Mouse (Mus musculus) forebrain, postnatal 0 days (tissue): ENCODE results near the gene Pacsin2. TPM values are rescaled to one million over a fixed set of nuclear protein-coding genes. Genes with fewer than 3 reads are reported as not detected.

Experiments used
- ATAC-seq: fragments of 200-750 bp; cut with Nextera tagmentation; 2 replicates; pipeline ENCODE4 v1.8.0; 2017; ENCODE audit warnings: mild to moderate bottlenecking, moderate library complexity
- DNase-seq: peaks from one replicate; pipeline ENCODE4 v3.0.0-alpha.2; 2015
- H3K27ac ChIP-seq: fragments of 300-500 bp; sonication (generic); 2 replicates; pipeline ENCODE4 v1.5.1; 2014; ENCODE audit warnings: low read depth, mild to moderate bottlenecking, antibody characterized with exemption, low read length, moderate library complexity, mixed read lengths
- H3K27me3 ChIP-seq: fragments of 300-500 bp; sonication (generic); 2 replicates; pipeline ENCODE4 v1.6.1; 2014; ENCODE audit warnings: mild to moderate bottlenecking, low read length, mixed read lengths; ENCODE audit not compliant: insufficient read depth
- H3K36me3 ChIP-seq: fragments of 300-500 bp; sonication (generic); 2 replicates; pipeline ENCODE4 v1.6.1; 2014; ENCODE audit warnings: mild to moderate bottlenecking, moderate library complexity; ENCODE audit not compliant: insufficient read depth
- H3K4me1 ChIP-seq: fragments of 300-500 bp; sonication (generic); 2 replicates; pipeline ENCODE4 v1.6.1; 2014; ENCODE audit warnings: antibody characterized with exemption; ENCODE audit not compliant: insufficient read depth
- H3K4me2 ChIP-seq: fragments of 300-500 bp; sonication (generic); 2 replicates; pipeline ENCODE4 v1.6.1; 2014; ENCODE audit warnings: low read depth, mild to moderate bottlenecking, moderate library complexity
- H3K4me3 ChIP-seq: fragments of 300-500 bp; sonication (generic); 2 replicates; pipeline ENCODE4 v1.5.1; 2014; ENCODE audit warnings: low read depth, low read length, mixed read lengths
- H3K9ac ChIP-seq: fragments of 300-500 bp; sonication (generic); 2 replicates; pipeline ENCODE4 v1.6.1; 2014; ENCODE audit warnings: mild to moderate bottlenecking
- H3K9me3 ChIP-seq: fragments of 300-500 bp; sonication (generic); 2 replicates; pipeline ENCODE4 v1.6.1; 2016; ENCODE audit warnings: low read length
- CTCF ChIP-seq: sonication (generic); IDR thresholded peaks from 2 replicates; pipeline ENCODE4 v1.5.1; 2016; ENCODE audit warnings: antibody characterized with exemption, control low read depth, low read depth
- WGBS: fragments of 180-500 bp; shearing (Covaris S2); extraction: QIAGEN DNeasy Blood & Tissue Kit; methylation state at CpG from one replicate; pipeline ENCODE4 v1.1.7; 2014; 5-methylcytosine and 5-hydroxymethylcytosine counted together
- polyA plus RNA-seq: library from polyadenylated mRNA; unstranded; fragments of >200 nt; fragmentation: Nextera tagmentation; extraction: Ambion mirVana; gene quantifications from 2 replicates; pipeline ENCODE4 v1.2.1, GENCODE M21; 2015
- total RNA-seq: library from RNA; depleted of rRNA; stranded (reverse); fragments of >200 nt; gene quantifications from 2 replicates; pipeline ENCODE4 v1.2.3, GENCODE M21; 2014

Gene Pacsin2
- total and polyA plus RNA-seq, 2 experiments from 2014 or later: 16.5 to 20.9 TPM

DNA sequence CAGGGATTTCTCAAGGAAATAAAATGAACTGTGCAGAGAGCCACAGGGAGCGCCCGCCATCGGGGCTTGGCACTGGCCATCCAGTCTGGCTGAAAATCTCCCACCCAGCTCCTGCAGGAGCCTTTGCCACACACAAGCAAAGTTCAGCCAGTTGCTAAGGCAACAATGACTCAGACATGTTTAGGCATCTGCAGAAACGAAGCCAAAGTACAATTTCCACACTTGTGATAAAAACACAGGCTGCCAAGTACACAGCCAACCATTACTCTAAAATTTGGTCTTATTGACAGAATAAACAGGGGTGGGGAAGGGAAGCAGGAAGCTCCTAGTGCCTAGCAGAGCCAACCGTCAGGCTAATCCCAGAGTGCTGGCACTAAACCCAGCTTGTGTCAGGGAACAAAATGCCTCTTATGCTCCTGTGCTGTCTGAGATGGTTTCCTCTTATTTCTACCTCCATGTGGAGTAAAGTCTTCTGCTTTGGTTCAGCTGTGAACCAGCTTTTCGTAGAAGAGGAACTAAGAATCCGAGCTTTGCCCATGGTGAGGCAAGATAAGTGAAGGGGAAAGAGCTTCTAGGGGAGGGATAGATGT lies 12.7 kb downstream of the Pacsin2 start:
- 47% methylated on average over 7 of the region's 7 CpGs for WGBS
- H3K27ac ChIP-seq: peak overlapping the region; percentile 52; the same call in 1 of the 2 replicates
- no peak overlapping the region for H3K4me3 ChIP-seq
- H3K9me3 ChIP-seq: no peaks in the 10 kb centered on the region
- no peak overlapping the region for H3K4me2 ChIP-seq
- no peak overlapping the region for H3K9ac ChIP-seq
- peak; percentile 73 for ATAC-seq
- no peaks in the 10 kb centered on the region for H3K27me3 ChIP-seq
- no peaks in the 10 kb centered on the region for H3K36me3 ChIP-seq
- no peak for TF ChIP-seq CTCF
- DNase-seq: peak; percentile 50
- H3K4me1 ChIP-seq: peaks cover 9% of the 10 kb centered on the region; the same call in 1 of the 2 replicates

DNA sequence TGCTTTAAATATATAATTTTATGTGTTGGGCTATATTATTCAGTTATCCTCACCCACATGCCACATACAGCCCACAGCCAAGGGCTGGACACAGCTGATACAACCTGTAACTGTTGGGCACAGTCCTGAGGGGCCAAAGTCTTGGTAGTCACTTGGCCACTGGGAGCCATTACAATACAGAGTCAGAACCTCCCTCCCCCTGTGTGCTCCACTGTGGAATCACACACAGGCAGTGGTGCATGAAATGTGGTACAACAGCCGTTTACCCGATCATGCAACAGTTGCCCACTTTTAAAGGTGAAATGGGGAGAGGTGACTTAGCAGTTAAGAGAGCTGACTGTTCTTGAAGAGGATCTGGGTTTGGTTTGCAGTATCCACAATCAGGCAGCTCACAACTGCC lies 14.4 kb downstream of the Pacsin2 start:
- WGBS: 89% methylated on average over 2 of the region's 2 CpGs
- no peak for DNase-seq
- no peaks in the 10 kb centered on the region for H3K9me3 ChIP-seq
- peaks cover 9% of the 10 kb centered on the region; the same call in 1 of the 2 replicates for H3K4me1 ChIP-seq
- no peak overlapping the region for H3K4me2 ChIP-seq
- H3K9ac ChIP-seq: no peak overlapping the region
- no peak for TF ChIP-seq CTCF
- H3K27ac ChIP-seq: no peak overlapping the region
- no peaks in the 10 kb centered on the region for H3K27me3 ChIP-seq
- H3K4me3 ChIP-seq: no peak overlapping the region
- no peaks in the 10 kb centered on the region for H3K36me3 ChIP-seq
- no peak for ATAC-seq

- ATAC-seq: no peak
- H3K9me3 ChIP-seq: no peaks in the 10 kb centered on the region
Measured at GRCm38 (mm10) chr15:83448646-83449045, 15.8 kb downstream of the Pacsin2 start.

GRCm38 (mm10) chr15:83447791-83448544 lies 16.4 kb downstream of the Pacsin2 start:
- DNase-seq: peak; percentile 84
- Histone ChIP-seq H3K4me1 (peaks cover 9% of the 10 kb centered on the region; the same call in 1 of the 2 replicates), H3K27me3 (no peaks in the 10 kb centered on the region), H3K4me3 (no peak overlapping the region), H3K9ac (no peak overlapping the region), H3K36me3 (no peaks in the 10 kb centered on the region), H3K4me2 (no peak overlapping the region), H3K27ac (no peak overlapping the region), H3K9me3 (no peaks in the 10 kb centered on the region)
- ATAC-seq: peak; percentile 89
- no peak for TF ChIP-seq CTCF
- WGBS: 53% methylated on average over 10 of the region's 10 CpGs

More at GRCm38 (mm10) chr15:83448646-83449045, 15.8 kb downstream of the Pacsin2 start:
- Histone ChIP-seq H3K4me2 (no peak overlapping the region), H3K9ac (no peak overlapping the region), H3K4me1 (peaks cover 9% of the 10 kb centered on the region; the same call in 1 of the 2 replicates), H3K36me3 (no peaks in the 10 kb centered on the region), H3K27ac (no peak overlapping the region), H3K4me3 (no peak overlapping the region), H3K27me3 (no peaks in the 10 kb centered on the region)
- 79% methylated on average over 5 of the region's 5 CpGs for WGBS
- TF ChIP-seq CTCF: no peak
- DNase-seq: no peak

DNA sequence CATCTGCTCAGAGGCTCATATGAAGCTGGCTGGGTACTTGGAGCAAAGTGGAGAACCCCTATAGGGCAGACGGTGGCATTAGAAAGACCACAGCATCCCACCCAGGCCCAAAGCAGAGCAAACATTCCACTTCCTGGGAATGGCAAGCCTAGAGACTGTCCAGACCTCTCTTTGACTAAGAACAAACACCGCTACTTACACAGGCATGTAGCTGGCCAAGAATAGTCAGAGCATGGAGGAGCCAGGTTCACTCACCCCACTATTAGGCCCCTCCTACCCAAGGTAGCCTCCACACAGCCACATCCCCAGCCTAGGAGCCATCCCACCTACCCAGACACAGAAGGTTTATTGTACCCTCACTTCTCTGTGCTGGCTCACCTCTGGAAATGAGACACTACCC lies 18.5 kb downstream of the Pacsin2 start:
- Histone ChIP-seq H3K4me3 (no peak overlapping the region), H3K4me2 (no peak overlapping the region), H3K36me3 (no peaks in the 10 kb centered on the region), H3K4me1 (no peaks in the 10 kb centered on the region), H3K27ac (no peak overlapping the region), H3K27me3 (no peaks in the 10 kb centered on the region), H3K9me3 (no peaks in the 10 kb centered on the region), H3K9ac (no peak overlapping the region)
- TF ChIP-seq CTCF: no peak
- no peak for ATAC-seq
- no peak for DNase-seq
- WGBS: 83% methylated on average over 2 of the region's 2 CpGs

DNA sequence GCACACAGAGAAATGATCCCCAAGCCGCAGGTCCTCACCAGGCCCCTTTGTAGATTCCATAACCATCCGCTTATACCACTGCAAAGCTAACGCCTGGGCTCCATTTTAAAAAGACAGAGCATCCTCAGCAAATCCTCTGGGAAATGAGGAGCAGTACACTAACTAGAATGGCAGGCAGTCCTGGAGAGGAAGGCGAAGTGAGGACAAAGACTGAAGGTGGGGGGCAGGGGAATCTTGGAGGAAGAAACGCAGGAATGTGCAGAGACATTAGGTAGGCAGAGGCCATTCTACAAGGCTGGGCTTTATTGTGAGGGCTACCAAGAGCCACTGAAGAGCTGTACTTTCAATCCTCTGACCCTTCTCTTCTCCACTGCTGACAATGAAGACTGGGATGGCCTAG lies 19.0 kb downstream of the Pacsin2 start:
- no peak for TF ChIP-seq CTCF
- no peak for ATAC-seq
- no peak overlapping the region for H3K27ac ChIP-seq

GRCm38 (mm10) chr15:83444425-83444824 lies 20.0 kb downstream of the Pacsin2 start:
- Histone ChIP-seq H3K9ac (no peak overlapping the region), H3K4me2 (no peak overlapping the region), H3K27me3 (no peaks in the 10 kb centered on the region), H3K9me3 (no peaks in the 10 kb centered on the region), H3K27ac (no peak overlapping the region), H3K4me3 (no peak overlapping the region), H3K36me3 (no peaks in the 10 kb centered on the region), H3K4me1 (no peaks in the 10 kb centered on the region)
- WGBS: 81% methylated on average over 6 of the region's 6 CpGs
- DNase-seq (no peak), ATAC-seq (no peak)
- TF ChIP-seq CTCF: no peak

More for the DNA sequence above, 19.0 kb downstream of the Pacsin2 start:
- Histone ChIP-seq H3K9me3 (no peaks in the 10 kb centered on the region), H3K4me2 (no peak overlapping the region), H3K36me3 (no peaks in the 10 kb centered on the region), H3K27me3 (no peaks in the 10 kb centered on the region), H3K4me1 (no peaks in the 10 kb centered on the region), H3K9ac (no peak overlapping the region), H3K4me3 (no peak overlapping the region)
- no peak for DNase-seq
- WGBS: 72% methylated on average over 5 of the region's 5 CpGs
